Mouse (Mus musculus): ENCODE data around the gene Zbtb46.
A peak's percentile ranks its signal among the peaks of the same experiment; 100 is the strongest.

Zbtb46 gene

DNA sequence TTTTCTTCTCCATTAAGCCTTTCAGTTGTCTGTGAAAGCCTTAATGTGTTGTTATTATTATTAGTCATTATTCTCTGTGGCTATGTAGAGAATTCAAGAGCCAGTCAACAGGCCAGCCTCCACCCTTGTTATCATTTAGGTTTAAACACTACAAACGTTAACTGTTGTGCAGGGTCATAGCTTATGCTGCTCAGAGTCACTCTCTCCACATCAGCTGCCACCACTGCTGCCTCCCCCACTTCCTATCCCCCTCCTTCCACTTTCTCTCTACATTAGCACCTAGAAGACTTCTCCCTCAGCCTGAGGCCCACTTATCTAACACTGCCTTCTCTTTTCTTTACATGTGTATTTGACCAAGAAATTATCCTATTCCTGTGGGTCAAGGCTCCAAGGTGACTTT, 57.7 kb downstream of the Zbtb46 start:
- no peak for DNase-seq

DNA sequence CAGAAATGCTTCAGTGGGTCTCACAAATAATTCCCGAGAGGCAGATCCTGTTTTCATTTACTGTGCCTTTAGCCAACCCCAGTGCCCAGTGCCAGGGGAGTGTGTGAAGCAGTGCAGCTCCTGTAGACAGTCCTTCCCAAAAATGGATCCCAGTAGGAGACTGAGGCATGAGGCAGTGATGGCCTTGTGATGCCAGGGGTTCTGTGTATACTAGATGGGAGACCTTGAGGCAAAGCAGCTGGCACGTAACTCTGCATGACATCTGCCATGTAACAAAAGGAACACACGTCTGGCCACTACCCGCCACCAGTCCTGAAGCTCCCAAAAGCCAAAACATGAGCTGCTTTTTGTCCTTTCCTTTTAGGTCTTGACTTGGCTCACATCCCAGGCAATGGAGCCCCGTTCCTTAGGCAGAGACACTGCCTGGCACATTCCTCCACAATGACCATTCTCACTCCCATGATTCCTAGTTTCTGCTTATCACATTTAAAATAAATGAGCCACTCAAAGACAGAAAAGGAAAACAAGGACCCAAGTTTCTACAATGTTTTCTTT, 61.9 kb downstream of the Zbtb46 start:
- DNase-seq, result peak; percentile 38

DNA sequence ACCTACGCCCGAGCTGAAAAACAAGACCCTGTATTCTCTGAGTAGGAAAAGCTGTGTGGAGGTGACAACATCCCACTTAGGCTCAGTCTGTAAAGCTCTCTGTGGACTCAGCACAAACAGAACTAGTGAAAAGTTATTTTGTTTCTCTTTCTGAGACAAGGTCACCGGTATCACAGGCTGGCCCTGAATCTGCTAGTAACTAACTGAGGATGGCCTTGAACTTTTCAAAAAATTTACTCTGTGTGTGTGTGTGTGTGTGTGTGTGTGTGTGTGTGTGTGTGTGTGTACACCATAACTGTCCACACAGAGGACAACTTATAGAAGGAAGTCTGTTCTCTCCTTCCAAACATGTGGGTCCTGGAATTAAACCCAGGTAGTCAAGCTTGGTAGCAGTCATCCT, 65.1 kb downstream of the Zbtb46 start:
- DNase-seq, result no peak

DNA sequence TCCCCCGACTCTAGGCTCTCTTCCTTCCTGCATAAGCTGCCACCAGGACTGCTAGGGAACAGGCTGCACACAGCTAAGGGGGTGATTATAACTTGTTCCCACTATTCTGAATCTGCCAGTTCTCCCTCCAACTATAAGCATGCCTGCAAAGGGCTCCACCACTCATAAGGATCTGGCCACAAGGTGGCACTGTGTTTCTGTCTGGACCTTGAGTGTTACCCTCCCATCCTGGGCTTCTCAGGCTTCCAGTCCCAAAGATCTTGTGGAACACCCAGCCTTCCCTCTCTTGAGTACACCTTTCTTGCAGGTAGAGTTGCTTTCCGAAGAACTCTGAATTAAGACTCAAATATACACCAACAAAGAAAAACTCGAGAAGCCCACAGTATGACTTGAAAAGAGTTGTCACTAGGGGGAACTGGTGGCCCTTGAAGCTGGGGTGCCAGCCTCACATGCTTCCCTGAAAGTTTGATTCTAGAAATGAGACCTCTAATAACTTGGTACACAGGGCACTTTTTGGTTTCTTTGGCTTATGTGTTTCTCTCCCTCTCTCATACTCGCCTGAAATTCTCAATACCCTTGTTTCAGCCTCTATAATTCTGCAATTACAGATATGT, 66.5 kb downstream of the Zbtb46 start:
- peak; percentile 91 for DNase-seq

DNA sequence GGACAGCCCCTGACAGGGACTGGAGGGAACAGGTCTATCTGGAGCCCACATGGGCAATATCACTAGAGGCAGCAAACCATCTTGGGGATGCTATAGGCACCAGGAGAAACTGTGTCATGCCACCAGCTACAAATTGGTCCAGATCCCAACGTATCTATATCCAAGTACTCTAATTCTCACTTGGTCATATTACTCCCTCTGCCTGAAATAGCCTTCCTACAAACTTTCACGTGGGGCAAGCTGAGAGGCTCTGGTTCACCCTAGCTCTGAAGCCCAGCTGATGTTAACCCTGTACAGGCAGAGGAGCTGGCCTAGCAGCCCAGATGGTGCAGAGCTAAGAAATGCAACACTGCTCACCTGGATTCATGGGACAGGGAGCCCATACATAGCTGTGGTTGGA, 67.7 kb downstream of the Zbtb46 start:
- no peak for DNase-seq

DNA sequence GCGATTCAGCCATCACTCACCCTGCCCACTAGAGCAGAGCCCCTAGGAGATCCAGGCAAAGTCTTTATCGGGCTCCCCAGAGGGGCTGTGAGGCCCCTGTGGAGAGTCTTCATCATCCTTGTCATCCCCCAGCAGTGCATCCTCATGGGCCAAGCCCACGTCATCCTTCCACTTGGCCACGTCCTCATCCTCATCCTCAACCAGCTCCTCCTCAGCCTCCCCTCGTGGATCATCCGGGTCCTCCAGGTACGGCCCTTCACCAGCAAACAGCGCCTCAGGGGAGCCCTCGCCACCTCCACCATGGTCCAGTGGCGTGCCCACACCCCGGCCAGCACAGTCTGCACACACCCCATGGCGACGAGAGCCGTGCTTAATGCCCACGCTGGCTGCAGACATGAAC, 68.2 kb downstream of the Zbtb46 start:
- no peak for DNase-seq

DNA sequence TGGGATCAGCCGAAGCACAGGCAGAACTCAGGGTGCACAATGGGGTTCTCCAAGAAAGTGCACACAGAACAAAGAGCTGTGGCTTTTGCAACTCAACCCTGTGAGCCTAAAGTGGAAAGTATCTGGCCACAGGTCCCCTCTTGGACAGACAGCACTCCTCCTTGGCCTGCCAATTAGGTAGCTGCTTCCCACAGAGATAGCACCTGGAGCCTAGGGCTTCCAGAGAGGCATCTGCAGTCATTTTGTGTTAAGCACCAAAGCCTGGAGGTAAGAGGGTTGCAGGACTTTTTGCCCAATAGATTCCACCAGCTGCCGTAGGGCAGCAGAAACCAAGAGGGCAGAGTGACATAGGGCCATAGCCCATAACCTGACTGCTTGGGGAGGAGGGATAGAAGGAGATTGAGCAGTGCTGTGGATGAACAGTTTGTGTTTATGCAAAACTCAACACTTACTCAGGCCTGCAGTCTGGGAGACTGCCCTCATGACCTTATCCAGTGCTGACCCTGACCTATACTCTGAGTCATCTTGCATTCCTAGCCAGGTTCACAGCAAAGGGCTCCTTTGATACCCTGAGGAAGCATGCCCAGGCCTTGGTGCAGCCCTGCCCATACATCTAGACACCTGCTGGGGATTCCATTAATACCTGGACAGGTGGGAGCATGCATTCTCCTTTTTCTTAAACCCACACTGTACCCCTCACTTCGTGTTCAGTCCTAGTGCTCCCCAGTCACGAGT, 68.9 kb downstream of the Zbtb46 start:
- no peak for DNase-seq

DNA sequence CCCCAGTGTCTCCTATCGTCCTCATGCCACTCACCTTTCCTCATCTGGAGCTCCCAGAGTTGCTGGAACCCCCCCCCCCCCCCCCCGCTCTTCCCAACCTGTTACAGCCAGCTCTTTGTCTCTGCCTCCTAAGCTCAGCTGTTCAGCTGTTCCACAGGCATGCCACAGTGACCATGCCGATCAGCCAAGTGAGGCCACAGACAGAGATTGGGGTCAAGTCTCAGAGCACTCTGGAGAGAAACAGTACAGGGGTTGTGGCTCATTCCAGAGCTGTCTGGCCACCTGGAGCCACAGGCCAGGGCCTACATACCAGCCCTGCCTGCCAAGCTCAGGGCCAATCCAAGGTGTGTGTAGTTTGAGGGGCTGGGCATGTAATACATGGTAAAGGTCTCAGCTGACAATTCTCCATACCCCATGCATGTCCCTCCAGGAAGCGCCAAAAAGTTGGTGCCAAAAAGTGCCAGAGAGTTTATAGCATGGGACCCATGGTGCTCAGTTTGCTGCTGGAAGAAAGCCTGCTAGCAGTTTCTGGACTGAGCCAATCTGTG, 72.5 kb downstream of the Zbtb46 start:
- DNase-seq, result no peak

DNA sequence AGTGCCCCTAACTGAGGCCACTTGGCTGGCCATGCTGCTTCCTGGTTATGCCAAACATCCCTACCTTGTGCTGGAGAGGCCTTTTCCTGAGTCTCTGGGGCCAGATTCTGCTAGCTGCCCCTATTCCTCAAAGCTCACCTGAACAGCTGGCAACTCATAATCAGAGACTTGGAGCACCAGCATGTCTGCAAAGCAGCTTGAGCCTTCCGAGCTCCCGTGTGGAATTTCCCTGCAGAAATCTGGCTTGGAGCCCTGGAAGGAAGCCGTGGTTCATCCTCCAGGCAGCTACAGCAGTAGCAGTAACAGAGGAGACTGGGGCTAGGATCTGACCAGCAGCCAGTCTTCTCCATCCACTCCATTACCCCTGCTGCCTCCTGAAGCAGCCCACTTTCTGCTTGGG, 73.3 kb downstream of the Zbtb46 start:
- peak; percentile 37 for DNase-seq

DNA sequence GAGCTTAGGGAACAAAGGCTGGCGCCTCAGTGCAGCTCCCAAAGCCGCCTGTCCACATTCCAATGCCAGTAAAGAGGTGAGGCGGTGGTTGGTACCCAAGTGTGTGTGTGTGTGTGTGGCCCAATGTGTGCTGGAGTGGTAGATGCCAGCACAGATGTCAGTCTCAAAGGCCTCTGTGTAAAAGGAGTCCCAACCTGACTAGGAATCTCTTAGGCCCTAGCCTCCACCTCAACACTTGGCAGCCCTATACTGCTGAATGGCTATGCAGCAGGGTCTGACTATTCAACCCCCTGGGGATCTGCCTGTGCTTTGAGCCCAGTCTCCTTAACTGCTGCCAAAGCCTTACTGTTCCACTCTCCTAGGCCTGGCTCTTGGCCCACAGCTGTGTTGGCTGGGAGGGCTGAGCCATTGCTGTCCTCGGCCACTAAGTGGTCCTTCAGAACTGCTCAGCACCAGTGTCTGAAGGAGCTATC, 74.3 kb downstream of the Zbtb46 start:
- peak; percentile 73 for DNase-seq

DNA sequence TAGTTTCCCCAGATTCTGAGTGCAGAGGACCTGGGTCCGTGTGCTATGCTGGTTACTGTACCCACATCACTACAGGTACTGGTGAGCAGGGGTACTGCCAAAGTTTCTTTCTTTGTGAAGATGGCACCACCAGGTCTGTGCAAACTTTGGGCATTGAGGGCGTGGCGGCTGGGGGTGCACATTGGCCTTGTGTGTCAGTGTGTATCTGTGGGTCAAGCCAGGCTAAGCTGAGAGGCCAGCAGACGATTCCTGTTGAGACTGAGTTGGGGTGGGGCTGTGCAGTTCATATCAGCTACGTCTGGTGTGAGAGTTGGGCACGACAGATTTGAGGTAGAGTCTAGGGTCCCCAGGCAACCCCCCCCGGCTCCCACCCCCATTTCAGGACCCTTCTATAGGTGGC, 74.8 kb downstream of the Zbtb46 start:
- DNase-seq, result no peak

DNA sequence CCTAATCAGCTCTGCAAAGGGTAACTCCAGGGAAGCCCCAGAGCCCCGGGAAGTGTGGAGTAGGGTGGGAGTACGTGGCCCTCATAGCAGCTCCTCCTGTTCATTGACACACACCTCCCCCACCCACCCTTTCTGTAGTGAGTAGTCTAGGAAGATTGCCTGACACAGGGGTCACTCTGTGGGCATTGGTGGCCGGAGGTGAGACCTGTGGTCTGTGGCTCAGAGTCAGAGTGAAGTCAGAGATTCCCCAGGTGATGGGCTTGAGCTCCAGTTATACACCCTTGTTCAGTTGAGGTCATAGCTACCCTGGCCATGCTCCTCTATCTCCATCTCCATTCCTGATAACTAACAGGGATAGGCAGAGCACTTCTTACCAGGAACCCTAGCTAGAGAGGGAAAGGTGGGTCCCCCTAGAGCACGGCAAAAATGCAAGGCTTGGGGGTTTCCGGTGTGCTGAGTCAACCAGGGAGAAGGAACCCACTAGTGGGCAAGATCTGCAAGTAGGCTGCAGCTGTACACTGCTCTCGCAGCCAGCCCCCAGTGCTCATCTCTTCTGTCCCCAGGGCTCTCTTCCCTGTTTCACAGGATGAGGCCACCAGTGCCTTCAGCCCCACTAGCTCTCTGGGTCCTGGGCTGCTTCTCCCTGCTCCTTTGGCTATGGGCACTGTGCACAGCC, 77.5 kb downstream of the Zbtb46 start:
- no peak for DNase-seq

DNA sequence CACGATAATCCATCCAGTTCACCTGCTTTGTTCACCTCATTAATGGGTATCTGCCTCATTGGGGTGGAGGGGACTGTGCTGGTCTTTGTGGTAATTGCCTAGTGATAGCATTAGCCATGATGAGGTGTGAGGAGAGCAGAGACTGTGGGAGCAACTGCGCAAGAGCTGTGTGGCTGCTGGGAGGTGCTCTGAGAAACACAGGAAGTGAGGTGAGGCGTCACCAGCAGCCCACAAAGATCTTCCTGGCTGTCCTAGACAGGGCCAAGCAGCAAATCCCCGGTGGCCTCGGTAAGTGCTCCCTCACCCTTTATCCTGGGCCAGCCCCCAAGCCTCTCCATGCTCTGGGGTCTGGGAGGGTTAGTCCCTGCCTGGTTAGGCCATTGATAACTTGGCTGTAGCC, 78.1 kb downstream of the Zbtb46 start:
- DNase-seq, result no peak

DNA sequence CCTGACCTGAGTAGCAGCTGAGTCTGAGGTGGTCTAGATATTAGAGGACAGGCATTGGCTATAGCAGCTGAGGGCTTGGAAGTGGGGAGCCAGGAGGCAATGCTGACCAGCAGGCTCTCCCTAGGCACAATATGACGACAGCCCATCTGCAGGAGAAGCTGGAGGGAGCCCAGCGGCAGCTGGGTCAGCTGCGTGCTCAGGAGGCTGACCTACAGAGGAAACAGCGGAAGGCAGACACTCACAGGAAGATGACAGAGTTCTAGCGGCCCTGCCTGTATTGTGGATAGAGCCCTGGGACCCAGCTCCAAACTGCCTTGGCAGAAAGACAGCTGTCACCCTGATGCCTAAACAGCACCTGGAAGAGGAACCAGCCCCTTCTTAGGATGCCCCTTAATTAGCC, 79.0 kb downstream of the Zbtb46 start:
- no peak for DNase-seq

DNA sequence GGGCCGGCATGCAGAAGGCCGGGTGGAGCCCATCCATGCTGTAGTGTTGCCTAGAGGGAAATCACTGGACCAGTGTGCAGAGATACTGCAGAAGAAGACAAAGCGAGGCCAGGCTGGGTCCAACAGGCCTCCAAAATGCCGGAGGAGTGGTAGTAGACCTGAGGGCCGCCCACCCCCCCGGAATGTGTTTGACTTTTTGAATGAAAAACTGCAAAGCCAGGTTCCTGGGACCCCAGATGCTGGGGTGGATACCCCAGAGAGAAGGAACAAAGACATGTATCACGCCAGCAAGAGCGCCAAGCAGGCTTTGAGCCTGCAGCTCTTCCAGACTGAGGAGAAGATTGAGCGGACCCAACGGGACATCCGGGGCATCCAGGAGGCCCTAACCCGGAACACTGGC, 79.4 kb downstream of the Zbtb46 start, which contains the start of gene Lime1:
Gene Lime1 (plus strand): TSS at position 301 of the 400 bp plus-strand sequence.
- no peak for DNase-seq

DNA sequence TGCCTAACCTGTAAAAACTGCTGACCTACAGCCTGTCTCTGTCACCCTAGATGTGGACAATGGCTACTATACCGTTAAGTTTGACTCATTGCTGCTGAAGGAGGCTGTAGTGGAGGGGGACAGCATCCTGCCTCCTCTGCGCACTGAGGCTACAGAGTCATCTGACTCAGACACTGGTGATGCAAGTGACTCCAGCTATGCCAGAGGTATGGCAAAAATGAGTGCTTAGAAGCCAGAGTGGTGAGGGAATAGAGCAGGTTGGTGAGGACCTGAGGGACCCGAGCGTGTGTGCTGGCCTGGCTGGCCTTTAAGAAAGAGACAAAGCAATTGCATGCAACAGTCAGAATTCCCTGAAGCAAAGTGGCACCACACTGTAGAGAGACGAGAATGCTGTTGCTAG, 80.5 kb downstream of the Zbtb46 start:
- no peak for DNase-seq

DNA sequence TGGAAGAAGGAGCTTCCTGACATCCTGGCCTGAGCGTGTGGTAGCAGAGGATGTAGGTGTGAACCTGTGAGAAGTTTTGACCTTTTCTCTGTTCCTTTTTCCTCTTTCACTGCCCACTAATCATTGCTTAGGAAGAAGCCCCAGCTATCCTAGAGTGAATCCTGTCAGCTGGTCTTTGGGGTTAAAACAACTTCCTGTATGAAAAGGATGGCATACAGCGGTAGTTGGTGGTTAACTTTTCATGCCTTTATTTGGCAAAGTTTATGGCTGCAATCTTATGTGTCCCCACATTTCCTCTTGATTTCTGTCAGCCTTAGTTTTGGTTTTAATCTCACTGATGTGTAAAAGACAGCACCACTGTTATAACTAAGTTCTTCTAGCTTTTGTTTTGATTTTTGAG, 82.0 kb downstream of the Zbtb46 start:
- no peak for DNase-seq

DNA sequence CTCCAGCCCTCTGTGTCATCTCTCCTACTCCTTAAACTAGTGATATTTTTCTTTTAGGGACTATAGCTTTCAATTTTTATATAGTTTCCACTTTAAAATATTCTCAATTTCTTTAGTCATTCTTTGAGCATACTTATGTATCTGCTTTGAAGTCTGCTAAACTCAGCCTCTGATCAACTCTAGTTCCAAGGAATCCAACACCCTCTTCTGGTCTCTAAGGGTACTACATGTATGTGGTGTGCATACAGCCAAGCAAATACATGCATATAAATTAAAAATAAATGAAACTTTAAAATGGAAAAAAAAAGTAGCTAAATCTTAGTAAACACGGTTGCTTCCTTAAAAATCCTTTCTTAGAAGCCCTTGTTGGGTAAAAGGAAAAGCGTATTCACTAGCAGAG, 83.4 kb downstream of the Zbtb46 start:
- DNase-seq, result peak; percentile 40

DNA sequence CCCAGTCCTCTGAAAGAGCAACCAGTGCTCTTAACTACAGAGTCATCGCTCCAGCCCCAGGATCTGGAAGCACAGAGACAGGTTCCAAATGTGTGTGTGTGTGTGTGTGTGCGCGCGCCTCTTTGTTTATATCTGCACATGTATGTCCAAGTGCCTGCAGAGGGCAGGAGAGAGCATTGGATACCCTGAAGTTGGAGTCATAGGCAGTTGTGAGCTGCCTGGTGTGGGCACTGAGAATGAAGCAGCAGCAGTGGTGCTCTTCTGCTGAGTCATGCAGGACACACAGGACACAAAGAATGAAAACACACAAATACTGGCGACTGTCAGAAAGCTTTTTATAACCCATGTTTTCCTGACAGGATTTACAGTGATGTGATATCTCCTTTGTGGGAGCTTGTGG, 89.2 kb downstream of the Zbtb46 start:
- no peak for DNase-seq

DNA sequence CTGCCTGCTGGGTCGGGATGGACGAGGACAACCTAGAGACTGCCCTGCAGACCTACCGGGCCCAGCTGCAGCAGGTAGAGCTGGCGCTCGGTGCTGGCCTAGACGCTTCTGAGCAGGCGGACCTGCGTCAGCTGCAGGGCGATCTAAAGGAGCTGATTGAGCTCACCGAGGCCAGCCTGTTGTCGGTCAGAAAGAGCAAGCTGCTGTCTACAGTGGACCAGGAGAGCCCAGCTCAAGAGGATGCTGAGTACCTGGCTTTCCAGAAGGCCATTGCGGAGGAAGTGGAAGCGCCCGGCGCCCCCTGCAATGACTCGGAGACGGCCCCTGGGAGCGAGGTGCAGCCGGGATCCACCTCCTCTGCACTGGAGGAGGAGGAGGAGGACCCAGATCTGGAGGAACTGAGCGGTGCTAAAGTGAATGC, 93.6 kb downstream of the Zbtb46 start:
- DNase-seq, result no peak

DNA sequence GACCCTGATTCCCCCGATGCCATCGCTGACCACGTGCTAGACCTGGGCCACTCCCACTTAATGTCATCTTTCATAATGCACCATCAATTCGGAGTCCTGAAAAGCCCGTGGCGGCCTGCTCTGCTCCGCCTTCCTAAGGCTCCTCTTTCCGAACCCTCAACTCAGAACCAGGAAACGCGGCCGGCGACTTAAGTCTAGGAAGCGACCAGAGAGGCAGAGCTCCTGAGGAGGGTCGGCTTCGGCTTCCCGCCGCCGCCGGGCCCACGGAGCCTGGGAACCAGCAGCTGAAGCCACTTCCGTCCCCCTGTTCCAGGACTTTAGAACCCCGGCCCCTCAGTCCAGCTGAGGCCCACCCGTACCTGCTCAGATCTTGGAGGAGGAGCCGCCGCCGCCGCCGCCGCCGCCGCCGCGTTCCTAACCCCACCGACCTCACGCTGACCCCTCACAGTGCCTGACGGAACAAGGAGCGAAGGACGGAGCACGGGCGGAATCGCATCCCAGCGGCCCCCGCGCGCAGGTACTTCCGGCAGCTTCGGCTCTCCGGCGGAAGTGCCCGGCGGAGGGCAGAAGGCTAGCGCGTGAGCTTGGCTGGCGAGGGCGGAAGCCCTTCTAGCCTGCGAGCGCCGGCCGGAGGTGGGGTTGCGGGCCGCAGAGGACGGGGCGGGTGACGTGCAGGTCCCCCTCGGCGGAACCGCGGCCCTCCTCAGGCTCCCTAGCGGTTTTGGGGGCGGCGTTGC, 94.2 kb downstream of the Zbtb46 start, which contains the start of the genes Zgpat and Arfrp1:
Gene Zgpat (plus strand): TSS at position 69 of the 737 bp plus-strand sequence.
Gene Arfrp1 (minus strand): TSS at position 545 of the 737 bp plus-strand sequence.
- peak; percentile 92 for DNase-seq

DNA sequence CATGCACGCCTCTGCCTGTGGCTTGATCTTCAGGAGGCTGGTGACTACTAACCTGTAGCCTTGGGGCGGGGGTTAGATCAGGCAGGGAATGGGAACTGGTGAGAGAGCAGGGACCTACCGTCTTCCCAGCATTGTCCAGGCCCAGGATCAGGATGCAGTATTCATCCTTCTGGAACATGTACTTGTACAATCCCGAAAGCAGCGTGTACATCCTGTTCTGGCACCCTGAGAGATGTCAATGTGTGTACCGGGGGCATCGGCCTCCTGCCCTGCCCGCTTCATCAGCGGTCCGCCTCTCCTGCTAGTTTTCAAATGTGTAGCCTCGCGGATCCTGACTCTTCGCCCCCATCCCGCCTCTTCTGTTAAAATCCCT, 94.8 kb downstream of the Zbtb46 start:
- DNase-seq, result no peak

DNA sequence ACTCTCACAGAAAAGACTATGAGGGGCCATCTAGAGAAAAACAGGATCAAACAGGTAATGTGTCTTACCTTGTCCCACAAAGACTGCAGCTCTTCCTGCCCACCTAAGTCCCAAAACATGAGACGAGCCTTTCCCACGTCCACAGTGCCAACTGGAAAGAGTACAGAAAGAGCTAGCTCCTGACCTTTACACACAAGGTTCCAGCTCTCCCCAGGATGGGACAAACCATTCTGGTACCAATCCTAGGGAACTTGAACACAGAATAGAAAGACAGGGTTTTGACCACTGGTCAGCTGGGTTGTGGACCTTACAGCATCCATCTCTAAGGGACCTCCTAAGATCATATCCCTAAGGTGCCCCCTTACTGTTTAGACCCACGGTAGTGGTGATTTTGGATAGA, 95.3 kb downstream of the Zbtb46 start:
- DNase-seq, result no peak

Measured in lung, postnatal 10 days (tissue).